Mouse (Mus musculus): ENCODE data around the gene Bcl7a. TPM values are rescaled to one million over a fixed set of nuclear protein-coding genes. Genes with fewer than 3 reads are reported as not detected.

Bcl7a gene
- polyA plus RNA-seq, 1 experiment from 2014 or later = 5.9 TPM

- H3K9me3 ChIP-seq (ENCODE audit: control insufficient read depth, low read length) = no peaks in the 10 kb centered on the region
- DNase-seq (ENCODE audit: low spot score) = no peak
- TF ChIP-seq CTCF (IDR thresholded peaks at IDR 0.05; ENCODE audit: low read depth) (no peak), EP300 (optimal IDR thresholded peaks at IDR 0.05) (no peak)
- no peak overlapping the region for H3K9ac ChIP-seq (ENCODE audit: low read length)
- 36% methylated on average over 8 of the region's 8 CpGs for WGBS
- no peaks in the 10 kb centered on the region for H3K36me3 ChIP-seq (ENCODE audit: control insufficient read depth, insufficient read depth, low read length)
- H3K27ac ChIP-seq (replicated peaks) = peak overlapping the region; percentile 25; the same call in 1 of the 2 replicates
- no peaks in the 10 kb centered on the region for H3K27me3 ChIP-seq (ENCODE audit: control insufficient read depth, insufficient read depth, low read length)
- ATAC-seq (ENCODE audit: low FRiP score, low TSS enrichment) = no peak
- H3K4me2 ChIP-seq (replicated peaks; ENCODE audit: low read depth) = peak overlapping the region; percentile 65
- H3K4me1 ChIP-seq (replicated peaks; ENCODE audit: control insufficient read depth, insufficient read depth) = 0 out of 2 replicates have a peak, but pooled peaks cover 2% of the 10 kb centered on the region
- H3K4me3 ChIP-seq (ENCODE audit: low read depth, low read length) = peak overlapping the region; percentile 99
Measured at GRCm38 (mm10) chr5:123396901-123397464, 53.3 kb downstream of the Bcl7a start.

GRCm38 (mm10) chr5:123397786-123398185, 54.2 kb downstream of the Bcl7a start:
- Histone ChIP-seq H3K36me3 (ENCODE audit: control insufficient read depth, insufficient read depth, low read length) (no peaks in the 10 kb centered on the region), H3K9me3 (ENCODE audit: control insufficient read depth, low read length) (no peaks in the 10 kb centered on the region), H3K4me1 (replicated peaks; ENCODE audit: control insufficient read depth, insufficient read depth) (0 out of 2 replicates have a peak, but pooled peaks cover 2% of the 10 kb centered on the region), H3K9ac (ENCODE audit: low read length) (peak overlapping the region; percentile 27; the same call in 1 of the 2 replicates), H3K27me3 (ENCODE audit: control insufficient read depth, insufficient read depth, low read length) (no peaks in the 10 kb centered on the region), H3K27ac (replicated peaks) (peak overlapping the region; percentile 18; the same call in 1 of the 2 replicates), H3K4me3 (ENCODE audit: low read depth, low read length) (peak overlapping the region; percentile 99; the same call in 1 of the 2 replicates), H3K4me2 (replicated peaks; ENCODE audit: low read depth) (peak overlapping the region; percentile 65)
- 67% methylated on average over 11 of the region's 11 CpGs for WGBS
- no peak for ATAC-seq (ENCODE audit: low FRiP score, low TSS enrichment)
- no peak for DNase-seq (ENCODE audit: low spot score)
- TF ChIP-seq EP300 (optimal IDR thresholded peaks at IDR 0.05) = no peak
- no peak for TF ChIP-seq CTCF (IDR thresholded peaks at IDR 0.05; ENCODE audit: low read depth)

- Histone ChIP-seq H3K27ac (replicated peaks) (no peak overlapping the region), H3K4me2 (replicated peaks; ENCODE audit: low read depth) (no peak overlapping the region), H3K4me1 (replicated peaks; ENCODE audit: control insufficient read depth, insufficient read depth) (0 out of 2 replicates have a peak, but pooled peaks cover under 1% of the 10 kb centered on the region), H3K4me3 (ENCODE audit: low read depth, low read length) (no peak overlapping the region), H3K36me3 (ENCODE audit: control insufficient read depth, insufficient read depth, low read length) (no peaks in the 10 kb centered on the region), H3K27me3 (ENCODE audit: control insufficient read depth, insufficient read depth, low read length) (no peaks in the 10 kb centered on the region), H3K9me3 (ENCODE audit: control insufficient read depth, low read length) (no peaks in the 10 kb centered on the region), H3K9ac (ENCODE audit: low read length) (no peak overlapping the region)
- TF ChIP-seq EP300 (optimal IDR thresholded peaks at IDR 0.05) (no peak), CTCF (IDR thresholded peaks at IDR 0.05; ENCODE audit: low read depth) (no peak)
- WGBS = 82% methylated on average over 4 of the region's 4 CpGs
- DNase-seq (ENCODE audit: low spot score) = no peak
- no peak for ATAC-seq (ENCODE audit: low FRiP score, low TSS enrichment)
Measured at GRCm38 (mm10) chr5:123398856-123399498, 55.3 kb downstream of the Bcl7a start.

GRCm38 (mm10) chr5:123404480-123404879, 60.8 kb downstream of the Bcl7a start:
- no peaks in the 10 kb centered on the region for H3K27me3 ChIP-seq (ENCODE audit: control insufficient read depth, insufficient read depth, low read length)
- TF ChIP-seq CTCF (IDR thresholded peaks at IDR 0.05; ENCODE audit: low read depth) = no peak
- no peak for TF ChIP-seq EP300 (optimal IDR thresholded peaks at IDR 0.05)
- no peak overlapping the region for H3K27ac ChIP-seq (replicated peaks)
- no peak overlapping the region for H3K4me3 ChIP-seq (ENCODE audit: low read depth, low read length)
- DNase-seq (ENCODE audit: low spot score) (no peak), ATAC-seq (ENCODE audit: low FRiP score, low TSS enrichment) (no peak)
- no peak overlapping the region for H3K9ac ChIP-seq (ENCODE audit: low read length)
- H3K4me2 ChIP-seq (replicated peaks; ENCODE audit: low read depth) = no peak overlapping the region
- H3K4me1 ChIP-seq (replicated peaks; ENCODE audit: control insufficient read depth, insufficient read depth) = 0 out of 2 replicates have a peak, but pooled peaks cover 2% of the 10 kb centered on the region
- WGBS = 95% methylated on average over 3 of the region's 3 CpGs
- no peaks in the 10 kb centered on the region for H3K36me3 ChIP-seq (ENCODE audit: control insufficient read depth, insufficient read depth, low read length)
- no peaks in the 10 kb centered on the region for H3K9me3 ChIP-seq (ENCODE audit: control insufficient read depth, low read length)

- H3K4me3 ChIP-seq (ENCODE audit: low read depth, low read length) = no peak overlapping the region
- no peaks in the 10 kb centered on the region for H3K36me3 ChIP-seq (ENCODE audit: control insufficient read depth, insufficient read depth, low read length)
- no peaks in the 10 kb centered on the region for H3K27me3 ChIP-seq (ENCODE audit: control insufficient read depth, insufficient read depth, low read length)
- WGBS = 59% methylated on average over 2 of the region's 2 CpGs
- no peak overlapping the region for H3K4me2 ChIP-seq (replicated peaks; ENCODE audit: low read depth)
- H3K4me1 ChIP-seq (replicated peaks; ENCODE audit: control insufficient read depth, insufficient read depth) = 0 out of 2 replicates have a peak, but pooled peaks cover 2% of the 10 kb centered on the region
- TF ChIP-seq CTCF (IDR thresholded peaks at IDR 0.05; ENCODE audit: low read depth) = no peak
- TF ChIP-seq EP300 (optimal IDR thresholded peaks at IDR 0.05) = no peak
- H3K9me3 ChIP-seq (ENCODE audit: control insufficient read depth, low read length) = no peaks in the 10 kb centered on the region
- no peak overlapping the region for H3K27ac ChIP-seq (replicated peaks)
- DNase-seq (ENCODE audit: low spot score) (no peak), ATAC-seq (ENCODE audit: low FRiP score, low TSS enrichment) (no peak)
- no peak overlapping the region for H3K9ac ChIP-seq (ENCODE audit: low read length)
Measured at GRCm38 (mm10) chr5:123406952-123407351, 63.3 kb downstream of the Bcl7a start.

GRCm38 (mm10) chr5:123408176-123408575, 64.5 kb downstream of the Bcl7a start:
- WGBS = 61% methylated on average over 3 of the region's 3 CpGs
- H3K9ac ChIP-seq (ENCODE audit: low read length) = no peak overlapping the region
- H3K4me3 ChIP-seq (ENCODE audit: low read depth, low read length) = no peak overlapping the region
- H3K27ac ChIP-seq (replicated peaks) = no peak overlapping the region
- no peaks in the 10 kb centered on the region for H3K36me3 ChIP-seq (ENCODE audit: control insufficient read depth, insufficient read depth, low read length)
- no peaks in the 10 kb centered on the region for H3K9me3 ChIP-seq (ENCODE audit: control insufficient read depth, low read length)
- H3K4me2 ChIP-seq (replicated peaks; ENCODE audit: low read depth) = no peak overlapping the region
- TF ChIP-seq EP300 (optimal IDR thresholded peaks at IDR 0.05) (no peak), CTCF (IDR thresholded peaks at IDR 0.05; ENCODE audit: low read depth) (no peak)
- H3K27me3 ChIP-seq (ENCODE audit: control insufficient read depth, insufficient read depth, low read length) = no peaks in the 10 kb centered on the region
- H3K4me1 ChIP-seq (replicated peaks; ENCODE audit: control insufficient read depth, insufficient read depth) = 0 out of 2 replicates have a peak, but pooled peaks cover 2% of the 10 kb centered on the region
- DNase-seq (ENCODE audit: low spot score) (no peak), ATAC-seq (ENCODE audit: low FRiP score, low TSS enrichment) (no peak)
